Mouse (Mus musculus) left cerebral cortex, adult 2 months (tissue): ENCODE measurements around the gene Cntn2. TPM values are rescaled to one million over a fixed set of nuclear protein-coding genes. Genes with fewer than 3 reads are reported as not detected.

Source experiments
- DNase-seq, 2 experiments: peaks; one replicate each; pipeline ENCODE4 v3.0.0; 2021 to 2022; ENCODE audit warnings: low spot score in 2 of 2, mixed read lengths in 1 of 2; ENCODE audit errors: extremely low spot score in 1 of 2
- H3K27ac ChIP-seq: fragments of 200-600 bp; 2 replicates; pipeline ENCODE4 v1.8.1; 2022
- H3K4me3 ChIP-seq: fragments of 200-600 bp; 2 replicates; pipeline ENCODE4 v1.8.1; 2022
- CTCF ChIP-seq: fragments of 200-600 bp; IDR thresholded peaks from 2 replicates; pipeline ENCODE4 v1.8.1; 2022; ENCODE audit warnings: antibody characterized with exemption, mild to moderate bottlenecking, moderate library complexity
- intact Hi-C: fragments of 180-260 bp; cut with DNase I; formaldehyde crosslinking; loops from one replicate; pipeline ENCODE4 v1.15.1; 2025
- total RNA-seq, 2 experiments: library from RNA; stranded (reverse); gene quantifications; 2 replicates each; pipeline ENCODE4 v1.2.3; 2021

Gene Cntn2
- total RNA-seq, 2 experiments from 2014 or later: 69.6 to 78.8 TPM

- intact Hi-C loops: no loop called here
- Histone ChIP-seq H3K27ac (no peak overlapping the region), H3K4me3 (no peak overlapping the region)
- TF ChIP-seq CTCF: no peak
- DNase-seq: no peak
Measured at GRCm38 (mm10) chr1:132464651-132465050, 78.4 kb downstream of the Cntn2 start.

Other genes starting within 250 kb of the Cntn2 start
- gene Klhdc8a, start 244.6 kb downstream of the Cntn2 start, total RNA-seq: 10 to 100 TPM; 12.2 to 13.2 TPM
- gene Nuak2, start 227.1 kb downstream of the Cntn2 start, total RNA-seq: 1 to 10 TPM; 1.4 TPM
- 100 to 1,000 TPM; 178 to 192 TPM for gene Tmcc2, start 152.0 kb downstream of the Cntn2 start, total RNA-seq
- 10 to 100 TPM; 44.9 to 45.5 TPM for gene Dstyk, start 125.7 kb downstream of the Cntn2 start, total RNA-seq
- 10 to 100 TPM; 55.1 to 62.5 TPM for gene Rbbp5, start 65.9 kb downstream of the Cntn2 start, total RNA-seq
- gene Tmem81, start 37.0 kb downstream of the Cntn2 start, total RNA-seq: 1 to 10 TPM; 3.9 to 4.4 TPM
- 100 to 1,000 TPM; 155 to 161 TPM for gene Nfasc, start 198.5 kb upstream of the Cntn2 start, total RNA-seq